Mouse (Mus musculus) left cerebral cortex, postnatal 14 days (tissue): ENCODE data around the gene Slc7a5. TPM values are rescaled to one million over a fixed set of nuclear protein-coding genes. Genes with fewer than 3 reads are reported as not detected.

Experiments used
- DNase-seq, 2 experiments: peaks; one replicate each; pipeline ENCODE4 v3.0.0; 2021 to 2022; ENCODE audit warnings: low spot score in 2 of 2, mixed read lengths in 1 of 2
- intact Hi-C: fragments of 180-260 bp; cut with DNase I; formaldehyde crosslinking; loops from one replicate; pipeline ENCODE4 v1.15.1; 2025
- total RNA-seq, 2 experiments: library from RNA; stranded (reverse); gene quantifications; 2 replicates each; pipeline ENCODE4 v1.2.3; 2021

Slc7a5 gene
- total RNA-seq, 2 experiments from 2014 or later: 114 to 130 TPM

GRCm38 (mm10) chr8:121861806-121862548, 45.5 kb downstream of the Slc7a5 start:
- intact Hi-C loops: no loop called here
- no peak for DNase-seq

- intact Hi-C loops: no loop called here
- DNase-seq: no peak
These were observed 46.2 kb downstream of the Slc7a5 start for GRCm38 (mm10) chr8:121861276-121861675.

DNA sequence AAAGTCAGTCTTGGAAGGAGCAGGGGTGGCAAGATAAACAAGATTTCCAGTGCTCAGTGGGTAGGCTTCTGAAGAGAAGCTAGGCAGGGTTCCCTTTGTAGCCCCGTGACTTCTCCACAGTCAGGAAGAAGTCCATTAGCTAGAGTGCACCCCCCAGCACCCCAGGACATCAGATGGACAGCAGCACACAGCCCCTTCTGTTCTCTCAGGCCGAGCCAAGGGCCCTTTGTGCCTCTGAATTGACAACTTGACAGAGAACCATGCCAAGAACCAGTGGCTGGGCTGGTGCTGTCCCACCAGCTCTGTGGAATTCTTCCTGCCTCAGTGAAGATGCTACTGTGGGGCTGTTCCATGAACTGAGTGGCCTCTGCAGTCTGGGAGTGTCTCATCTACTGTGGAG, 49.7 kb downstream of the Slc7a5 start:
- intact Hi-C loops: no loop called here
- DNase-seq: no peak

DNA sequence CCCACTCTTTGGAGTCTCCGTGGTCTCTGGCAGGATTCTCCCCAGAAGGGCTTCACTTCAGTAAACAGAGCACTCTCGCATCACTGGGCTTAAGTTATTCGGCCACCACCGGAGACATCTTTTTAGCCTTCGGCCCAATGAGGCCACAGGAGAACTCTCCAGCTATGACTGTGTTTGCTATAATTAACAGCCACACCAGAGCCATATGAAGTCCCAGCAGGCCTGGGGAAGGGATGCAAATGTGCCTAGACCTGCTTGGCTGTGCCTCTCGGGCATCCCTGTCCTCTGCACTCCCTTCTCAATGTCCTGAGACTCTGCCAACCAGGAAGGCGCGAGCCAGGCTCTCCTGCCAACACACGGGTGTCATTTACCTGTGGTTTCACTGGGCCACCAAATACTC, 50.2 kb downstream of the Slc7a5 start:
- intact Hi-C loops: no loop called here
- no peak for DNase-seq

GRCm38 (mm10) chr8:121856071-121856746, 51.3 kb downstream of the Slc7a5 start:
- no peak for DNase-seq
- intact Hi-C loops: no loop called here

DNA sequence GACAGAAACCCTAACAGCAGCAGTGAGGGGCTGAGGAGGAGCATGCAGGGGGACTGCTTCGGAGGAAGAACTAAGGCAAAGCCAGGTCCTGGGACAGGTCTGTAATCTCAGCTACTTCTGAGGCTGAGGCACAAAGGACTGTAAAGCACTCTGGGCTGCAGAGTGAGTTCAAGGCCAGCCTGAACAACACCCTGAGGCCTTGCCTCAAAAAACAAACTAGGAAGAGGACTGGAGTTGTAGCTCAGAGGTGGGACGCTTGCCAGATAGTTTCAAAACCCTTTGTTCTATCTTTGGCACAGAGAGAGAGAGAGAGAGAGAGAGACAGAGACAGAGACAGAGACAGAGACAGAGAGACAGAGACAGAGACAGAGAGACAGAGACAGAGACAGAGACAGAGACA, 53.9 kb downstream of the Slc7a5 start:
- intact Hi-C loops: no loop called here
- DNase-seq: no peak

- DNase-seq: no peak
- intact Hi-C loops: no loop called here
These were observed 55.0 kb downstream of the Slc7a5 start for GRCm38 (mm10) chr8:121852464-121852863.

- intact Hi-C loops: loop anchor here (1.0 to 2.0 kb wide), 2 partner anchors 21 to 58 kb away; no protein-coding TSS in a partner anchor
- DNase-seq: no peak
These were observed 55.8 kb downstream of the Slc7a5 start for GRCm38 (mm10) chr8:121851716-121852115.

DNA sequence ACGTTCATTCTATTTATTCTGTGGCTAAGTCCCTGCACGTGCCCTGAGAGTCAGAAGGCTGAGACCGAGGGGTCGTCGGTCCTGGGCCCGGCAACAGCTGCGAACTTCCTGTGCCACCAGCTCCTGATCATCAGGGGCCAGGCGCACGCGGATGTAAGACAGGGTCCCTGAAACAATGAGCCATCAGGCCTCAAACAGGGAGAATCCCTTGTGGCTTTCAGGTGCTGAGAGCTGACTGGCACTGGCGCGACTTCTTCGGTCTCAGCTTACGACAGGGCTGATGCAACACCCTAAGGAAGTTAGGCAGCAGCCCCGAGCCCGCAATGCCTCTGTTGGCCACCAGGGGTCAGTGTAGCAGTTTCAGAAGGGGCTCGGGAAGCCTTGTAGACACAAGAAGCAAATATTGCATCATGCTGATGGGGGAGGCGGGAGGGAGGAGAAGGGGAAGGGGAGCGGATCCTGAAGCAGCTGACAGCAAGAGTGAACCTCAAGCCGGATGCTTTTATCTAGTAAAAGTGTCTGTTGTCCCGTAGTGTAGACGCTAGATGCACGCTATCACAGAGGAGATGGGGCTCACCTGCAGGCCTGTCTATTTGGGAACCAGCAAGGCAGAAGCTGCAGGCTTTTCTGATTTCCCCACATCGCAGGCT, 56.5 kb downstream of the Slc7a5 start:
- peak; percentile 98 for DNase-seq
- intact Hi-C loops: loop anchor here (1.0 to 2.0 kb wide), 2 partner anchors 22 to 58 kb away; no protein-coding TSS in a partner anchor

DNA sequence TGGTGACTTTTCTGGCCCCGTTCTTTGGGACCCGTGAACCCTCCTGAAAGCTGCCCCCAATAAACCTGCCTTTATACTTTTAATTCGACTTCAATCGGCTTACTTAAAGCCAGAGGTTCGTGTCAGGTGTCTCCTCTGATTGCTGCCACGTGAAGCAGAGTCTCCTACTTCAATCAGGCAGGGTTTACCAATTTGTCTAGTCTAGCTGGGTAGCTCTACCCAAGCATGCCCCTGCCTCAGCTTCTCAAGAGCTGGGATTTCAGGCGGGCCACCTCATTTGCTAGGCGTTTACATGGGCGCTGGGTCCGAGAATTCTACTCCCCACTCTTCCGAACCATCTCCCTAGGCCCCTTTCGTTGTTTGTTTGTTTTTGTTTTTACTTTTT, 57.1 kb downstream of the Slc7a5 start:
- no peak for DNase-seq
- intact Hi-C loops: loop anchor here (2.0 kb wide), 1 partner anchor 22 kb away; no protein-coding TSS in a partner anchor

DNA sequence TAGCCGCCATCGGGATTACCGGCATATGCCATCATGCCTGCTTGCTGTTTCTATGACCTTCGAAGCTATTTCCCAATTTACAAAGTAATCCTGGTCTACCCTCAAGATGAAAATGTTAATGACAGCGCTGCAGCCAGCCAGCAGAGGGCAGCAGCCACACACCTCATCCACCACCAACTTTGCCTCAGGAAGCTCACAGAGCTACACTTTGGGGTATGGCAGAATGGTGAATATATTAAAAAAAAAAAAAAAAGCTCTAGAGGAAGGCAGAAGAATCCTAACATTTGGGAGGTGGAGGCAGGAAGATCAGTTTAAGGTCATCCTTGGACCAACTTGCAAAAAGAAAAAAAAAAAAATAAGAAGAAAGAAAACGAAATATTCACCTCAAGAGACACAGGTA, 57.5 kb downstream of the Slc7a5 start:
- intact Hi-C loops: loop anchor here (2.0 kb wide), 1 partner anchor 23 kb away; no protein-coding TSS in a partner anchor
- peak; percentile 80 to 81 for DNase-seq

DNA sequence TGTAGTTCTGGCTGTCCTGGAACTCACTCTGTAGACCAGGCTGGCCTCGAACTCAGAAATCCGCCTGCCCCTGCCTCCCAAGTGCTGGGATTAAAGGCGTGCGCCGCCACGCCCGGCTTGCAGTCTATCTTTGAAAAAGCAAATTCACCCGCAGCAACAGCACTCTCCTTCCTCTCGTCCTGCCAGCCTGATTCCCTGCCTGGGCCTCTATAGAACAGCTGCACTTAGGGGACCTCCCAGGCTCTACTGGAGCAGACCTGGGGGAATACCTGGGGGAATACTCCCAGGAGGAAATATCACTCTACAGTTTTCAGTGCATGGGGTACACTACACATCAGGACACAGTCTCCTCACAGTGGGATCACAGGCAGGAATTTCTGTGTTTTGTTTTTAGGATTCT, 58.2 kb downstream of the Slc7a5 start:
- no peak for DNase-seq
- intact Hi-C loops: no loop called here

DNA sequence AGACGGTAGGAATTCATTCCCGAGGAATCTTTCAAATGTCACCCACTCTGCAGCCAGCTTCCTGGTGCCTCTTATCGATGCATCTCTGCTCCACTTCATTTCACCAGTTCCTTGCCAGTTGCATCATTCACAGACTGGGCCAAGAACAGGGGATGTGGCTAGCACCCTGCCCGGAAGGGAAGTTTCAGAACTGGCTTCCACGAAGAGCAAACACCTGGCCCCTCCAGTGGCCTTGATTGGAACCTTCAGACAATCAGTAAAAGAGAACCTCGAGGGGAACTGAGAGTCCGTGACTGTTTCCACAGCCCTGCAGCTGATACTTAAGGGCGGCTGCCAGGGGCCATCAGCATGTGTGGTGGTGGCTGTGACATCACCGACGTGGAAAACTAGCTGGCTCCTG, 59.0 kb downstream of the Slc7a5 start:
- DNase-seq: no peak
- intact Hi-C loops: no loop called here

- intact Hi-C loops: no loop called here
- no peak for DNase-seq
These were observed 59.5 kb downstream of the Slc7a5 start for GRCm38 (mm10) chr8:121847987-121848386.

GRCm38 (mm10) chr8:121847261-121847822, 60.2 kb downstream of the Slc7a5 start:
- intact Hi-C loops: no loop called here
- DNase-seq: no peak

GRCm38 (mm10) chr8:121846815-121847214, 60.7 kb downstream of the Slc7a5 start:
- intact Hi-C loops: no loop called here
- DNase-seq: no peak

DNA sequence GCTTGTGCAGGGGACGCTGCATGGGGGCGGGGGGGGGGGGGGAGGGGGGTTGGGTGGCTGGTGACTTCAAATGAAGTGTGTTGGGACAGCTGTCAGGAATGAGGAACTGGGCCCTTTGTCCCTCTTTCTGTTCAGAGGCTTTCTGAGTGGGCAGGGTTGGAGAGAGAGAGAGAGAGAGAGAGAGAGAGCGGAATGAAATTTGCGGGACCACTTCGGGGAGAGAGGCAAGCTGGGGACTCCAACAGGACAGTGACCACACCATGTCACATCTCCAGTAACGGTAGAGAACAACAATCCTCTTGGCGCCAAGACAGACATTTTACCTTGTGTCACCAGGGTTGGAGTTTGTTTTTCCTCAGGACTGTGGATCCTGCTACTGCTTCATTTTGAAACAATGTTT, 62.7 kb downstream of the Slc7a5 start:
- DNase-seq: no peak
- intact Hi-C loops: no loop called here

DNA sequence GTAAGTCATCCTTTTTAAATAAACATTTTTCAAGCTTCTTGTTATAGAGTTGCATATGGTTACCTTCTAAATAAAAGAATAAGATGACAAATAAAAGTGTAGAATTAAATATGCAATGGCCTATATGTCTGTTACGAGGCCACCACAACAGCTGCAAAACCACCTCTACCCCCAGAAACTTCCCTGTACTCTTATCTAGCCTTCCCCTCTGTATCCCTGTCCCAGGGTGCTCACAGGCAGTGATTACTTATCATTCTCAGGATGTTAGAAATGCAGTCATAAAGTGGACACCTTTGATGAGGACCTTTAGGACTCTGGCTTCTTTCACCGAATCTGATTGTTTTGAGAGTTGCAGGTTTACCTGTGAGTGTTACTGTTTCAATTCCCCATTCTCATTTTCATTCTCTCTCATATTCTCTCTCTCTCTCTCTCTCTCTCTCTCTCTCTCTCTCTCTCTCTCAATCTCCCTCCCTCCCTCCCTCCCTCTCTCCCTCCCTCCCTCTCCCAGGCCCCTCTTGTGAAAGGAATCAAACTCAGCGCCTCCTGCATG, 64.2 kb downstream of the Slc7a5 start:
- no peak for DNase-seq
- intact Hi-C loops: no loop called here

DNA sequence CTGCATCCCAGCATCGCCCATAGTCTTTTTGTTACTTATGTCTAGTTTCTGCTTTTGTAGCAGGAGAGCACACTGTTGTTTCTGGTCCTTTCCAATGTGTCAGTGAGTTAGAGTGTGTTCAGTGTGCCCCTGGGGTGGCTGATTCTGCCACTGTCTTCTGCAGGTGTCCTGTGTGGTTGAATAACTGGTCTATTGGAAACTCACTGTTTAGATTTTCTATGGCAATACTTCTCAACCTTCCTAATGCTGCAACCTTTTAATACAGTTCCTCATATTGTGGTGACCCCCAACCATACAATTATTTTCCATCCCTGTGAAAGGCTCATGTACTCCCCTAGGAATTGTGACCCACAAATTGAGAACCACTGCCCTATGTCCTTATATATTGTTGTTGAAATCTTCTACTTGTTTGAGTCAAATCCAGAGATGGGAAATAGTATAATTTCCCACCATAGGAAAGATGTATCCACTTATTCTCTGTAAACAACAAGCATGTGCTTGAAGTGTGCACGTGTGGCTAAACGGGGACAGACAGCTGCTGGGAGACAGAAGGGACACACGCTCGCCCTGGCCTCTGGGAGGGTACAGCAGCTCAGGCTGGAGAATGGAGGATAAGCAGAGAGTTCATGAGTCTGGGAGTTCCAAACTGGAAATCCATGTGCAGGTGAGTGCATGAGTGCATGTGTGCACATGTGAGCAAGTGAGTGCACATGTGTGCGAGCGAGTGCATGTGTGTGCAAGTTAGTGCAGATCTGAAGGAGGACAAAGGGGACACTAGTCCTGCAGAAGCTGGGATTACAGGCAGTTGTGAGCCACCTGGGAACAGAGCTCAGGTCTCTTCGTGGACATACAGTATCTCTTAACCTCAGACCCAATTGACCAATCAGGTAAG, 65.2 kb downstream of the Slc7a5 start:
- intact Hi-C loops: no loop called here
- DNase-seq: no peak
